Mouse (Mus musculus) CH12.LX (cell line): ENCODE measurements around the gene Scamp2. TPM values are rescaled to one million over a fixed set of nuclear protein-coding genes. Genes with fewer than 3 reads are reported as not detected.
A peak's percentile ranks its signal among the peaks of the same experiment; 100 is the strongest.

Experiments used
- DNase-seq: peaks from one replicate; pipeline ENCODE4 v3.0.0-alpha.2; 2013; ENCODE audit errors: extremely low read depth
- H3K27ac ChIP-seq: 2 replicates; pipeline ENCODE4 v1.5.1; 2012; ENCODE audit warnings: low read depth, mild to moderate bottlenecking, control low read depth, moderate library complexity; ENCODE audit not compliant: insufficient read depth
- H3K27me3 ChIP-seq: replicated peaks from 2 replicates; pipeline ENCODE3; 2012; ENCODE audit warnings: inconsistent platforms
- H3K36me3 ChIP-seq, 2 experiments: replicated peaks in 1 of 2; 2 replicates each; pipeline versions ENCODE3 to v1.6.1; 2012; ENCODE audit warnings: inconsistent platforms in 1 of 2, low read length in 1 of 2, mild to moderate bottlenecking in 1 of 2, mixed read lengths in 1 of 2, moderate library complexity in 1 of 2; ENCODE audit not compliant: control insufficient read depth in 1 of 2, insufficient read depth in 1 of 2
- H3K4me1 ChIP-seq, 2 experiments: 2 replicates each; pipeline ENCODE4 v1.6.1; 2012; ENCODE audit warnings: inconsistent platforms in 1 of 2, moderate library complexity in 1 of 2; ENCODE audit not compliant: insufficient read depth in 2 of 2, control insufficient read depth in 1 of 2
- H3K4me2 ChIP-seq: 2 replicates; pipeline ENCODE4 v1.6.1; 2012; ENCODE audit warnings: low read depth, mild to moderate bottlenecking, control low read depth; ENCODE audit not compliant: poor library complexity, insufficient read depth, severe bottlenecking
- H3K4me3 ChIP-seq, 3 experiments: fragments of 150-350 bp in 1 of 3; sonication (generic) in 1 of 3; replicated peaks in 1 of 3; 2 replicates each; pipeline versions ENCODE3 to v1.5.1; 2011 to 2012; ENCODE audit warnings: low read depth in 2 of 3, low read length in 2 of 3, mild to moderate bottlenecking in 2 of 3, moderate library complexity in 2 of 3, control low read depth in 1 of 3, improper control_type of control experiment in 1 of 3, inconsistent platforms in 1 of 3, mixed read lengths in 1 of 3; ENCODE audit not compliant: poor library complexity in 1 of 3
- H3K79me2 ChIP-seq: replicated peaks from 2 replicates; pipeline ENCODE4 v1.6.1; 2012; ENCODE audit warnings: mild to moderate bottlenecking, moderate library complexity; ENCODE audit not compliant: control insufficient read depth, poor library complexity, insufficient read depth, severe bottlenecking; ENCODE audit errors: extremely low read depth
- H3K9ac ChIP-seq: 2 replicates; pipeline ENCODE4 v1.6.1; 2012; ENCODE audit warnings: low read depth, mild to moderate bottlenecking, control low read depth, moderate library complexity; ENCODE audit not compliant: insufficient read depth
- H3K9me3 ChIP-seq: replicated peaks from 2 replicates; pipeline ENCODE3; 2012; ENCODE audit warnings: low read length, inconsistent platforms, mixed read lengths
- BHLHE40 ChIP-seq: IDR thresholded peaks from 2 replicates; pipeline ENCODE4 v1.6.1; 2011; ENCODE audit warnings: mild to moderate bottlenecking, low read depth, low read length, improper control_type of control experiment
- CHD1 ChIP-seq: IDR thresholded peaks from 2 replicates; pipeline ENCODE4 v1.6.1; 2012; ENCODE audit warnings: low read depth, low read length, improper control_type of control experiment, inconsistent platforms
- CHD2 ChIP-seq: IDR thresholded peaks from 2 replicates; pipeline ENCODE4 v1.6.1; 2011; ENCODE audit warnings: low read length, improper control_type of control experiment
- E2F4 ChIP-seq: IDR thresholded peaks from 2 replicates; pipeline ENCODE4 v1.6.1; 2011; ENCODE audit warnings: low read depth, low read length, improper control_type of control experiment; ENCODE audit not compliant: insufficient replicate concordance
- ELF1 ChIP-seq: IDR thresholded peaks from 2 replicates; pipeline ENCODE4 v1.6.1; 2014; ENCODE audit warnings: low read depth, mild to moderate bottlenecking, inconsistent platforms, low read length, improper control_type of control experiment
- EP300 ChIP-seq: IDR thresholded peaks from 2 replicates; pipeline ENCODE4 v1.6.1; 2011; ENCODE audit warnings: low read length, improper control_type of control experiment
- ETS1 ChIP-seq: conservative IDR thresholded peaks from 2 replicates; pipeline ENCODE4 v1.6.1; 2012; ENCODE audit warnings: low read depth, mild to moderate bottlenecking, inconsistent platforms, low read length, improper control_type of control experiment, moderate library complexity
- GABPA ChIP-seq: IDR thresholded peaks from 2 replicates; pipeline ENCODE4 v1.6.1; 2012; ENCODE audit warnings: low read depth, low read length, improper control_type of control experiment, inconsistent platforms; ENCODE audit not compliant: insufficient replicate concordance
- IRF4 ChIP-seq: IDR thresholded peaks from 2 replicates; pipeline ENCODE4 v1.6.1; 2014; ENCODE audit warnings: low read depth, mild to moderate bottlenecking, inconsistent platforms, low read length, improper control_type of control experiment
- JUN ChIP-seq: IDR thresholded peaks from 2 replicates; pipeline ENCODE4 v1.6.1; 2011; ENCODE audit warnings: low read depth, mild to moderate bottlenecking, low read length, improper control_type of control experiment, moderate library complexity; ENCODE audit not compliant: insufficient read depth
- JUND ChIP-seq: conservative IDR thresholded peaks from 2 replicates; pipeline ENCODE4 v1.6.1; 2011; ENCODE audit warnings: low read depth, low read length, improper control_type of control experiment
- MAX ChIP-seq: IDR thresholded peaks from 2 replicates; pipeline ENCODE4 v1.6.1; 2011; ENCODE audit warnings: low read length, improper control_type of control experiment
- MAZ ChIP-seq: IDR thresholded peaks from 2 replicates; pipeline ENCODE4 v1.6.1; 2012; ENCODE audit warnings: low read depth, mild to moderate bottlenecking, inconsistent platforms, low read length, improper control_type of control experiment, moderate library complexity
- MEF2A ChIP-seq: IDR thresholded peaks from 2 replicates; pipeline ENCODE4 v1.6.1; 2014; ENCODE audit warnings: low read depth, mild to moderate bottlenecking, inconsistent platforms, low read length, improper control_type of control experiment, borderline replicate concordance
- MXI1 ChIP-seq: IDR thresholded peaks from 2 replicates; pipeline ENCODE4 v1.6.1; 2011; ENCODE audit warnings: mild to moderate bottlenecking, low read depth, low read length, improper control_type of control experiment
- MYC ChIP-seq: IDR thresholded peaks from 2 replicates; pipeline ENCODE4 v1.6.1; 2011; ENCODE audit warnings: low read depth, mild to moderate bottlenecking, improper control_type of control experiment, low read length
- NELFE ChIP-seq: IDR thresholded peaks from 2 replicates; pipeline ENCODE4 v1.6.1; 2011; ENCODE audit warnings: low read depth, low read length, improper control_type of control experiment
- NRF1 ChIP-seq: IDR thresholded peaks from 2 replicates; pipeline ENCODE4 v1.6.1; 2014; ENCODE audit warnings: low read depth, mild to moderate bottlenecking, inconsistent platforms, low read length, improper control_type of control experiment, moderate library complexity
- PAX5 ChIP-seq: IDR thresholded peaks from 2 replicates; pipeline ENCODE4 v1.6.1; 2012; ENCODE audit warnings: low read length, inconsistent platforms, mixed read lengths
- POLR2AphosphoS2 ChIP-seq: IDR thresholded peaks from 2 replicates; pipeline ENCODE4 v1.6.1; 2011; ENCODE audit warnings: low read depth, low read length, improper control_type of control experiment
- RCOR1 ChIP-seq: conservative IDR thresholded peaks from 2 replicates; pipeline ENCODE4 v1.6.1; 2012; ENCODE audit warnings: low read depth, mild to moderate bottlenecking, inconsistent platforms, low read length, improper control_type of control experiment
- TBP ChIP-seq: conservative IDR thresholded peaks from 2 replicates; pipeline ENCODE4 v1.6.1; 2011; ENCODE audit warnings: low read depth, low read length, improper control_type of control experiment
- TCF12 ChIP-seq: IDR thresholded peaks from 2 replicates; pipeline ENCODE4 v1.6.1; 2014; ENCODE audit warnings: low read depth, mild to moderate bottlenecking, inconsistent platforms, low read length, improper control_type of control experiment
- UBTF ChIP-seq: IDR thresholded peaks from 2 replicates; pipeline ENCODE4 v1.6.1; 2012; ENCODE audit warnings: low read depth, mild to moderate bottlenecking, inconsistent platforms, low read length, improper control_type of control experiment, moderate library complexity
- USF1 ChIP-seq: IDR thresholded peaks from 2 replicates; pipeline ENCODE4 v1.6.1; 2014; ENCODE audit warnings: low read depth, mild to moderate bottlenecking, inconsistent platforms, low read length, improper control_type of control experiment
- USF2 ChIP-seq: conservative IDR thresholded peaks from 2 replicates; pipeline ENCODE4 v1.6.1; 2011; ENCODE audit warnings: low read depth, low read length, improper control_type of control experiment
- ZC3H11A ChIP-seq: IDR thresholded peaks from 2 replicates; pipeline ENCODE4 v1.6.1; 2012; ENCODE audit warnings: low read depth, mild to moderate bottlenecking, inconsistent platforms, low read length, improper control_type of control experiment
- ZKSCAN1 ChIP-seq: IDR thresholded peaks from 2 replicates; pipeline ENCODE4 v1.6.1; 2012; ENCODE audit warnings: low read depth, inconsistent platforms, low read length, improper control_type of control experiment, borderline replicate concordance
- ZMIZ1 ChIP-seq: IDR thresholded peaks from 2 replicates; pipeline ENCODE4 v1.6.1; 2012; ENCODE audit warnings: low read depth, mild to moderate bottlenecking, inconsistent platforms, low read length, improper control_type of control experiment
- dilution Hi-C: fragments of 300-500 bp; cut with MboI; formaldehyde crosslinking; loops from 2 replicates; pipeline ENCODE4 v1.14.3; 2020; ENCODE audit warnings: low sequenced_read_pairs; ENCODE audit not compliant: extremely low pct_unique_long_range_greater_than_20kb, extremely low pct_ligation_motif_present
- in situ Hi-C: fragments of 300-500 bp; cut with MboI; formaldehyde crosslinking; loops from 3 replicates; pipeline ENCODE4 v1.14.3; 2019; ENCODE audit warnings: low sequenced_read_pairs, low pct_ligation_motif_present, low pct_unique_long_range_greater_than_20kb, mixed read lengths
- polyA plus RNA-seq: library from polyadenylated mRNA; unstranded; fragments of >175 nt; gene quantifications from 2 replicates; pipeline ENCODE4 v1.2.1, GENCODE M21; 2012; ENCODE audit warnings: low read depth; ENCODE audit not compliant: insufficient read length
- total RNA-seq, 2 experiments: library from RNA; depleted of rRNA; stranded (reverse); fragments of 300-350 nt in 1 of 2; fragments of >200 nt in 1 of 2; gene quantifications; 2 replicates each; pipeline ENCODE4 v1.2.3; 2012 to 2014

The Scamp2 gene
- total and polyA plus RNA-seq, 3 experiments, result 46.4 to 91.6 (median 52.2) TPM

- dilution Hi-C loops, result no loop called here
- peaks cover 0 to 3% of the 10 kb centered on the region in 2 experiments for H3K36me3 ChIP-seq
- H3K79me2 ChIP-seq, result peaks cover 40% of the 10 kb centered on the region
- H3K27me3 ChIP-seq, result no peaks in the 10 kb centered on the region
- in situ Hi-C loops, result no loop called here
- no peak for DNase-seq
- peak overlapping the region; percentile 65 to 96 (median 72) for H3K4me3 ChIP-seq
- no peak for TF ChIP-seq USF1
- TF ChIP-seq CHD1, result no peak
- no peak for TF ChIP-seq USF2
- no peak for TF ChIP-seq NELFE
- TF ChIP-seq POLR2AphosphoS2, result no peak
- no peak for TF ChIP-seq EP300
- no peak for TF ChIP-seq TBP
- no peak for TF ChIP-seq MAX
- TF ChIP-seq ZMIZ1, result no peak
- no peak for TF ChIP-seq GABPA
- no peak for TF ChIP-seq NRF1
- TF ChIP-seq MEF2A, result no peak
- no peak for TF ChIP-seq JUN
- TF ChIP-seq ETS1, result no peak
- TF ChIP-seq ZKSCAN1, result no peak
- TF ChIP-seq, all 38 proteins: peak for 0
- peaks cover 15 to 69% of the 10 kb centered on the region in 2 experiments for H3K4me1 ChIP-seq
- H3K9me3 ChIP-seq, result no peaks in the 10 kb centered on the region
- H3K4me2 ChIP-seq, result peak overlapping the region; percentile 97
- peak overlapping the region; percentile 35; the same call in 1 of the 2 replicates for H3K9ac ChIP-seq
- H3K27ac ChIP-seq, result no peak overlapping the region
Measured at GRCm38 (mm10) chr9:57560263-57560662, 480 bp upstream of the Scamp2 start.

- peaks cover 3 to 16% of the 10 kb centered on the region in 2 experiments for H3K36me3 ChIP-seq
- no peaks in the 10 kb centered on the region for H3K9me3 ChIP-seq
- dilution Hi-C loops, result no loop called here
- no peaks in the 10 kb centered on the region for H3K27me3 ChIP-seq
- H3K27ac ChIP-seq, result peak overlapping the region; percentile 54
- in situ Hi-C loops, result no loop called here
- peak overlapping the region; percentile 42 for H3K9ac ChIP-seq
- peaks cover 20 to 81% of the 10 kb centered on the region in 2 experiments for H3K4me1 ChIP-seq
- peak; percentile 77 for DNase-seq
- peak overlapping the region; percentile 88 for H3K4me2 ChIP-seq
- peaks cover 54% of the 10 kb centered on the region for H3K79me2 ChIP-seq
- TF ChIP-seq BHLHE40, result no peak
- TF ChIP-seq IRF4, result peak; percentile 47
- TF ChIP-seq MAX, result peak; percentile 65; the same call in 1 of the 2 replicates
- peak; percentile 49; the same call in 1 of the 2 replicates for TF ChIP-seq EP300
- no peak for TF ChIP-seq ELF1
- no peak for TF ChIP-seq JUND
- no peak for TF ChIP-seq PAX5
- 0 out of 2 replicates have a peak, but pooled peaks have one; percentile 47 for TF ChIP-seq MXI1
- peak; percentile 37 for TF ChIP-seq TCF12
- no peak for TF ChIP-seq USF1
- TF ChIP-seq TBP, result 0 out of 2 replicates have a peak, but pooled peaks have one; percentile 34
- no peak for TF ChIP-seq CHD2
- no peak for TF ChIP-seq MAZ
- no peak for TF ChIP-seq E2F4
- no peak for TF ChIP-seq UBTF
- no peak for TF ChIP-seq ZC3H11A
- TF ChIP-seq MYC, result peak; percentile 50; the same call in 1 of the 2 replicates
- no peak for TF ChIP-seq RCOR1
- H3K4me3 ChIP-seq, result peak overlapping the region; percentile 65 to 96 (median 72)
Measured at GRCm38 (mm10) chr9:57561711-57562099, 962 bp downstream of the Scamp2 start.
